Mouse (Mus musculus) A20 (cell line): ENCODE data around the gene Necap1.

Source experiments
- DNase-seq: peaks from one replicate; pipeline ENCODE4 v3.0.0-alpha.2; 2011; ENCODE audit warnings: low read depth, low spot score

Necap1 gene

GRCm38 (mm10) chr6:122883603-122884002 is 9.3 kb downstream of the Necap1 start:
- no peak for DNase-seq

GRCm38 (mm10) chr6:122889599-122889998 is 15.3 kb downstream of the Necap1 start:
- no peak for DNase-seq

GRCm38 (mm10) chr6:122892442-122893049 is 18.3 kb downstream of the Necap1 start:
- DNase-seq, result peak; percentile 76

GRCm38 (mm10) chr6:122919922-122920321 is 45.6 kb downstream of the Necap1 start:
- no peak for DNase-seq

- peak; percentile 14 for DNase-seq
Observed at GRCm38 (mm10) chr6:122921451-122921850, 47.2 kb downstream of the Necap1 start, which contains the start of gene Clec4a1. Gene Clec4a1, plus strand, starts transcription at chr6:122921848.

- DNase-seq, result no peak
Observed at GRCm38 (mm10) chr6:122934845-122935244, 60.6 kb downstream of the Necap1 start.
